Mouse (Mus musculus) gastrocnemius, adult 2 months (tissue): ENCODE data around the gene Nfatc4. TPM values are rescaled to one million over a fixed set of nuclear protein-coding genes. Genes with fewer than 3 reads are reported as not detected.

Source experiments
- DNase-seq: peaks from one replicate; pipeline ENCODE4 v3.0.0; 2022
- H3K27ac ChIP-seq: fragments of 200-600 bp; 2 replicates; pipeline ENCODE4 v1.8.1; 2022; ENCODE audit warnings: mild to moderate bottlenecking
- H3K4me3 ChIP-seq: fragments of 200-600 bp; 2 replicates; pipeline ENCODE4 v1.8.1; 2022; ENCODE audit warnings: mild to moderate bottlenecking, moderate library complexity
- CTCF ChIP-seq: fragments of 200-600 bp; IDR thresholded peaks from 2 replicates; pipeline ENCODE4 v1.8.1; 2022; ENCODE audit warnings: antibody characterized with exemption, mild to moderate bottlenecking, moderate library complexity
- intact Hi-C: fragments of 180-260 bp; cut with DNase I; formaldehyde crosslinking; loops from one replicate; pipeline ENCODE4 v1.15.1; 2025
- total RNA-seq, 2 experiments: library from RNA; stranded (reverse); gene quantifications; 2 replicates each; pipeline ENCODE4 v1.2.3; 2021

Gene Nfatc4
- total RNA-seq, 2 experiments from 2014 or later: 3.4 to 3.8 TPM

DNA sequence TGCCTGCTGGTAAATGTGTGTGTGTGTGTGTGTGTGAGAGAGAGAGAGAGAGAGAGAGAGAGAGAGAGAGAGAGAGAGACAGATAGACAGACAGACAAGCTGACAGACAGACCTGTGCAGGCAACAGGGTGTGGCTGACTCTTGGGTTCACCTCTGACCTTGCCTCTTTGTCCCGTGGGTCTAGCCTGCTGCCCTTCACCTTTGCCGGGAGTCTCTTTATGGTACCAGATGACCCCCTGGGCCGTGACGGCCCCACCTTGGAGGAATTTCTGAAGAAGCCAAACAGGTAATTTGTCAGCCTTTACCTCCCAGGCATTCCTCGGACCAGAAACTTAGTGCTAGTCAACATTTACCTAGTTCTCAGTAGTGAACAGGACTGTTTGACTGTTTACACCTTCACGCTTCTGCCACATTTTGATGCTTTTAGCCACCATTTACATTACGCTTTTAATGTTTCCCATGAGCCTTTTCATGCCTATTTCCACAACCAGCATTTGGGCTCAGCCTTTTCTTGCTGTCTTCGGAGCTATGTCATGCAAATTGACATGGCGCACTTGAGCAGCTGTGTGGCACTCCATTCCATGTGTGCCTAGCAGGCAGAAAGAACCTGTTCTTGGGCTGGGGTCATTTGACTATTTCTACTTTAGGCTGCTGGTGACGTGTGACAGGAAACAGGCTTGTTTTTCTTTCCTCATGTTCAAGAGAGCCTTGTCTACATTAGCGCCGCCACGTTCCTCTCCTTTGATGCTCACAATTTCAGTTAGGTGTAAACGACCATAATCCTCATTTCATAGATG is 45.5 kb downstream of the Nfatc4 start:
- intact Hi-C loops: no loop called here

DNA sequence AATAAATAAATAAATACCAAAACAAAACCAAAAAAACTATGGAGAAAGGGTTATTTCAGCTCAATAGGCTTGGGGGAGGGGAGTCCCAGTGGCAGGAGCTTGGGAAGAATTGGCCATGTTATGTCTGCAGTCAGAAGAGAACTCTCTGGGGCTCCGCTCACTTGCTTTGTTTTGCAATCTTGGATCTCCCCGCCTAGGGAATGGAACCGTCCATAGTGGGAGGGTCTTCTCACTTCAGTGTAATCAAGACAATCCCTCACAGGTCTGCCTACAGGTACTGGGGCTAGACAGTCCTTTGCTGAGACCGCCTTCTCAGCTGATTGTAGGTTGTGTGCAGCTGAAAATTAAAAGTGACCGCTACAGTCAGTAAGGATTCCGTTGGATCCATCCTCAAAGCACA is 46.6 kb downstream of the Nfatc4 start:
- intact Hi-C loops: no loop called here
- DNase-seq: no peak
- Histone ChIP-seq H3K27ac (no peak overlapping the region), H3K4me3 (no peak overlapping the region)
- TF ChIP-seq CTCF: no peak

More for the DNA sequence above, 45.5 kb downstream of the Nfatc4 start:
- H3K27ac ChIP-seq: no peak overlapping the region
- no peak for DNase-seq
- TF ChIP-seq CTCF: no peak
- no peak overlapping the region for H3K4me3 ChIP-seq

DNA sequence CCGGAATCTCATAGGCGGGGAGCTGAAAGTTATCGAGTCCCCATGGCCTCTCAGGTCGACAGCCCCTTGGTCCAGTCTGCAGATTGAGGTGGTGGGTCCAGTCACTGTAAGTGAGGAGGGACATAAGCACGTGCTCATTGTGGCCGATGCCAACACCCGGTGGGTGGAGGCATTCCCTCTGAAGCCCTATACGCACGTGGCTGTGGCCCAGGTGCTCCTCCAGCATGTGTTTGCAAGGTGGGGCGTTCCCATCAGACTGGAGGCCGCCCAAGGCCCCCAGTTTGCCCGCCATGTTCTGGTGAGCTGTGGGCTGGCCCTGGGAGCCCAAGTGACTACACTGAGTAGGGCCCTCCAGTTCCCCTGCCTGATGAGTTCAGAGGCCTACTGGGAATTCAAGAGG is 49.1 kb downstream of the Nfatc4 start:
- intact Hi-C loops: no loop called here
- H3K4me3 ChIP-seq: no peak overlapping the region
- no peak overlapping the region for H3K27ac ChIP-seq
- TF ChIP-seq CTCF: no peak
- DNase-seq: no peak

DNA sequence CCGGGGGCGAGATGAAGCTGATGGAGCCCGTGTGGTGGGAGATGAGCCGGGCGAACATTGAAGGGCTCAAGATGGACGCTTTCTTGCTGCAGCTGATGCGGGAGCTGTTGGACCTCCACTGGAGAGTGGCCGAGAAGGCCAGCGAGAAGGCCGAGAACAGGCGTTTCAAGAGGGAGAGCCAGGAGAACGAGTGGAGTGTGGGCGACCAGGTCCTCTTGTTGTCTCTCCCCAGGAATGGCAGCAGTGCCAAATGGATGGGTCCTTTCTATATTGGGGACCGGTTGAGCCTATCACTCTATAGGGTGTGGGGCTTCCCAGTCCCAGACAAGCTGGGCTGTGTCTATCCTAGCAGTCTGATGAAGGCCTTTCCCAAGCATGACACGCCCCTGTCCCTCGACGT is 49.6 kb downstream of the Nfatc4 start:
- intact Hi-C loops: no loop called here

DNA sequence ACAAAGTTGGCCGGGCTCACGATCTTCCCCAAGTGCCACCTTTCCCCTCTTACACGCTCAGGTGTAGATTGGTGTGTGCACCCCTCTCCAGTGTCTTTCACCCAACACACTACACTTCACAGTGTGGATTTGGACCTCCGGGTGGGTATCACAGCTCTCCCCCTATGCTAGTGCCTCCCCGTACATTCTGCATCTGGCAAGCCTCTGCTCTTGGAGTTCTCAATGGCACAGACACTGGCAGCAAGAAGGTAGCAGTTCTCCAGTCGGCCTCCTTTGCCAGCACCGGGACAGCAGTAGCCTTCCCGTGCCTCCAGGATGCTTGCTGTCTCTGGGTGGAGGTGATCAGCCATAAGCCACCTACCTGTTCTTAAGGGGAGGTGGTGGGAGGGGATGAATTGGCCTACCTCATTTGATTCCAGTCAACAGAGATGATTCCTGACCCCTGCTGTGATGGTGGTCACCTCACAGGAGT is 50.3 kb downstream of the Nfatc4 start:
- TF ChIP-seq CTCF: no peak
- Histone ChIP-seq H3K4me3 (0 out of 2 replicates have a peak overlapping the region, but pooled peaks have one; percentile 62), H3K27ac (no peak overlapping the region)
- intact Hi-C loops: loop anchor here (1.0 kb wide), 1 partner anchor 45 kb away; no protein-coding TSS in a partner anchor
- DNase-seq: no peak

More for the DNA sequence above, 49.6 kb downstream of the Nfatc4 start:
- no peak for TF ChIP-seq CTCF
- DNase-seq: no peak
- no peak overlapping the region for H3K27ac ChIP-seq
- H3K4me3 ChIP-seq: no peak overlapping the region

DNA sequence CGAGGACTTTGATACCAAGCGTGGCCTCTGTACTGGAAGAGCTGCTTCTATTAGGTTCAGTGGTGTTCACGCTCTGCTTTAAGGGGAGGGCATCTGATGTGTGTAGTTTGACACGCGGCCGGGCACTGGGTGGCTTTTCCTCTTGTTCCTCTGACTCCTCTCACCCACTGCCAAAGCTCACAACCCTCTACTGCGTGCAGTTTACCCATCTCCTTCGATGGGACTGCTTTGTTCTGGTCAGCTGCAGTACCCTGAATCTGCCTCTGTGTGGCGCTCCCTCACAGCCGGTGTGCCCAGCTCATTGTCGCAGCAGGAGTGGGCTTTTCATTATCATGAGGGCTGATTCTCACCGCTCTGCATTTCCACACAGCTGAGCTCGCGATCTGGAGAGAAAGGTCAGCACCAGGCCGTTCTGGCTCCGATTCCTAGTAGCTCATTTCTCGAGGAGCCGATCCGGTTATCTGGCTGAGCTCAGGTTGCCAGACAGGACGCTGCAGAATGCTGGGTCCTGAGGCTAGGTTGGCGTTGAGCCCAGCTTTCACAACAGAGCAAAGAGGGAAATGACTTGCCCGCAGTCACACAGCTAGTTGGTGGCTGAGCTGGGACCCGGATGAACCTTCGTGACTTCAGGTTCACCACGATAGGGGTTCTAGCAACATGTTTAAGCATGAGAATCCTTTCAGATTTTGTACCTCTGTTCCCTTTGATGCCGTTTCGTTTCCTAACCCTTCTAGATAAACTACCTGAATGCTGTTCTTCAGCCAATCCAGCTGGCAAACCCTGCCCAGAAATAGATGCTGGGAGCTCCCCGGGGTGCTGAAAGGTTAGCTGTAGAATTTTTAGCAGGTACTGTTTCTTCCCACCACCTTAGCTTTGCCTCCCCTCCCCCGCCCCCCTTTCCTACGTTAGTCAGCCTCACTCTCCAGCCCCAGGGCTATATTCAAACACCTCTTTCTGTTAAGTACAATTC is 51.1 kb downstream of the Nfatc4 start:
- peak; percentile 79 for DNase-seq
- Histone ChIP-seq H3K27ac (no peak overlapping the region), H3K4me3 (peak overlapping the region; percentile 62)
- intact Hi-C loops: loop anchor here (1.0 kb wide), 1 partner anchor 44 kb away; no protein-coding TSS in a partner anchor
- peak; percentile 99; the same call in 1 of the 2 replicates for TF ChIP-seq CTCF

DNA sequence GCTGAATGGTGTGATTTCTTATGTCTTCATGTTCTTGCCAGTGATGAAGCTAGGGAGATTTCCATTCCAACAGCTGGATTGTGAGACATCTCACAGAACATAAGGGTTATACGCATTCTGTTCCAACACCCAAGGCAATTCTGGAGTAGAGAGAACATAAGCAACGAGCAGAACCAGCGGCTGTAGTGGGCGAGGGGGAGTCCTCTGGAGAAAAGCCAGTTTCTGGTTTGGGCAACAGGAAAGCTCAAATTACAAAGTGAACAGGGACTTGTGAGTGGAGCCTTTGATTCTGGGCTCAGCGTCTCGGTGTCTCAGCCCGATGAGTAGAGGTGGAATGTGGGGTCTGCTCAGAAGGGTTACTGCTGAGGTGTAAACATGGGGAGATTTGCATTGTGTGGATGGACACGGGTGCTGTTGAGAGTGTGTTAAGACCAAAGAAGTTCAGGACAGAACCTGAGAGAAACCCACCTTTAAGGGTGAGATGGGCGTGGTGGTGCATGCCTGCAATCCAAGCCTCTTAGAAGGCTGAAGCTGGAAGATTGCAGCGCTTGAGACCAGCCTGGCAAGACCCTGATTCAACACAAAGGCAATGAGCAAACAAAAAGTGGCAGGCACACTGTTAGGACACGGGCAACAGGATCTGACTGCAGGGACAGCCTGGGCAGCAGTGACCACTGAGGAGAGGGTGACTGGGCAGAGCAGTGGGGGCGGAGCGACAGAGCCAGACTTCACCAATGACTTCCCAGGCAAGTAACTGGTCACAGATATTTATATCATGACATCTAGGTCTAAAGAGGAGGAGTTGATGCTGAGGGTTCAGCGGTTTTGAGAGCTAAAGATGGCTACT is 54.7 kb downstream of the Nfatc4 start:
- no peak overlapping the region for H3K27ac ChIP-seq
- no peak overlapping the region for H3K4me3 ChIP-seq
- intact Hi-C loops: no loop called here
- no peak for DNase-seq
- no peak for TF ChIP-seq CTCF

DNA sequence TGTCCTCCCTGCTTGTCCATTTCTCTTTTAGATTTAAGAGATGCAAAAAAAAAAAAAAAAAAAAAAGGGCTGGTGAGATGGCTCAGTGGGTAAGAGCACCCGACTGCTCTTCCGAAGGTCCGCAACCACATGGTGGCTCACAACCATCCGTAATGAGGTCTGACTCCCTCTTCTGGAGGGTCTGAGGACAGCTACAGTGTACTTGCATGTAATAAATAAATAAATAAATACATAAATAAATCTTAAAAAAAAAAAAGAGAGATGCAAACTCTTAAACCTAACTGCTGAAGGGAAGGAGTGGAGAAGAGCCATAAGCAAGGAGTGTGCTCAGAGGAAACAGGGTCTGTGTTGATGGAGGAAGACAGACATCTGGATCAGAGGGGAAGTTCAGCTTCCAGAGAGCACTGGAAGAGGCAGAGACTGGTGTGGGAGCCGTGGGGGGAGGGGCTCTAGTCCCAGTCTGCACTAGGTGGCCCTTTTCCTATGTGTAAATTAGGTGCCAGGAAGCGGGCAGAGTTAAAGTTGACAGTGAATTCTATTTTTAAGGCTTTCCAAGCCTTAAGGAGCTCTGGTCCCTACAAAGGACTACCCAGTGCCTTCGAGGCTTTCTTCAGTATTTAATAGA is 55.5 kb downstream of the Nfatc4 start:
- intact Hi-C loops: no loop called here
- H3K27ac ChIP-seq: no peak overlapping the region
- DNase-seq: no peak
- H3K4me3 ChIP-seq: no peak overlapping the region
- peak; percentile 20; the same call in 1 of the 2 replicates for TF ChIP-seq CTCF

DNA sequence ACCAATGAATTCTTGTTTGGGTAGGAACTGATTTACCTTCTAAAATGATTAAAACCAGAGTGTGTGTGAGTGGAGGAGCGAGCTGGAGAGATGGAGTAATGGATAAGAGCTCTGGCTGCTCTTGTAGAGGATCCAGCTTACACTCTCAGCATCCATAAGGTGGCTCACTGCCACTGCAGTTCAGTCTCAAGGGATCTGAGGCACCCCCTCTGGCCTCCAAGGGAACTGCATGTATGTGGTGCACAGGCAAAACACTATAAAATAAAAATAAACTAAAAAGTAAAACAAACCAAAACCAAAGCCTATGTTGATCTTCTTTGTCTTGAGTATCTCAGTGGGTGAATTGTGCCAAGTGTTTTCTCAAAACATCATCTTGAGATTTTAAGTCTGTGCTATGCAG is 56.7 kb downstream of the Nfatc4 start:
- DNase-seq: peak; percentile 67
- intact Hi-C loops: no loop called here
- Histone ChIP-seq H3K4me3 (no peak overlapping the region), H3K27ac (no peak overlapping the region)
- TF ChIP-seq CTCF: peak; percentile 78

DNA sequence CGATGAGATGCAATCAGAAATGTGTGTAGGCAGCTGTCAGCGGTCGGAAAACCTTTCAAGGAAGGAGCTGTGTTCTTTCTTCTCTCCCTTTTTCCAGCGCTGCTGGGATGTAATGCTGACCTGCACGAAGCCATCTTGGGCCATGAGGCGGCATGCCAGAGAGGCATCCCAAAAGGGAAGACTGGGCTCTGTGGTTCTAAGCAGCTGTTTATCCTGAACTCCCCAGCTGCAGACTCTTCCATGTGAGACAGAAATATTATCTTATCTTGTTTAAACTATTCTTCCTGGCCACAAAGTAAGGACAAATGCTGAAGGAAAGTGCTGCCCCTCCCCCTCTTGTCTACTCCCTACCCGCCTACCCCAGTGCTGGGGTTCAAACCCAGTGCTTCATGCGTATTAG is 58.0 kb downstream of the Nfatc4 start:
- no peak overlapping the region for H3K27ac ChIP-seq
- H3K4me3 ChIP-seq: no peak overlapping the region
- intact Hi-C loops: no loop called here
- TF ChIP-seq CTCF: no peak
- no peak for DNase-seq

DNA sequence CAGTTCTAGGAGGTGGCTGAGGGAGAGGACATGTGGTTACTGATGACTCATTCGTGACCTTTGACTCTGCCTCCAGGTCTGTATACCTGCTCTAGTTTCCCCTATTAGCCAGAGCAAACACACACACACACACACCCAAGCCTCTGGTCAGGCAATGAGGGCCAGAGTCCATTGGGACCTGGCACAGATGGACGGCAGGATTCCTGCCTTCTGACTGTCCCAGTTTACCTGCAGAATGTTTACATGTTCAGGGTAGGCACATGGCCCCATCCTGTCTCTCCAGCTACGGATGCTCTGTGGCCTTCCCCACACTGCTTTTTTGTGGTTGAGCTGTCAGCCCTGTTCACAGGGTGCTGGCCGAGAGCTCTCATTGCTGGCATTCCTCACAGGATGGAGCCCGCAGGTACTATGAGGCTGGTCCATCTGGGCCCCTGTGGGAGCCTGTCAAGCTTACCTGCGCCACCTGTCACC is 59.3 kb downstream of the Nfatc4 start:
- no peak overlapping the region for H3K27ac ChIP-seq
- intact Hi-C loops: no loop called here
- H3K4me3 ChIP-seq: no peak overlapping the region
- DNase-seq: no peak
- no peak for TF ChIP-seq CTCF
